Mouse (Mus musculus) kidney, adult 2 months (tissue): ENCODE measurements around the gene Nkiras2.

Experiments used
- CTCF ChIP-seq: fragments of 200-500 bp; conservative IDR thresholded peaks from 2 replicates; pipeline ENCODE4 v1.5.1; 2011; ENCODE audit warnings: low read depth, mild to moderate bottlenecking, control low read depth, low read length, moderate library complexity, mixed read lengths; ENCODE audit not compliant: insufficient read depth, insufficient read length
- POLR2A ChIP-seq: fragments of 200-500 bp; IDR thresholded peaks from one replicate; pipeline ENCODE4 v1.6.1; 2011; ENCODE audit warnings: low read depth, low read length, control low read depth

DNA sequence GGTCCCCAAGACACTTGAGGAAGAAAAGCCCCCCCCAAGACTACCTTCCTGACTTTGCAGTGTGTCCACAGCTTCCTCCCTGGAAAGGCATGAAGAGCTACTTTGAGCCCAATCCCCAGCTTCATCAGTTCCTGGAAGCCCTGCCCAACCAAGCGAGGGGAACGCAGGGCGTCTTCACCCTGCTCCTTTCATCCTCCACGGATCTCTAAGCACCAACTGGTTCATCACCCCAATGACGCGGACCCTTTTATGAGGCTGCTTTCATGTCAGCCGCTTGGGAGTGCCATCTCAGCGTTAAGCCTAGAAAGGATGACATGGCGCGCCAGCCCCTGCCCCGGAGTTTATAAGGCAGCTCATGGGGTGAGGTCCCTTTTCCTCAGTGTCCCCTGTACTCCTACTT is 938 bp downstream of the Nkiras2 start, which contains the start of gene Dnajc7:
- TF ChIP-seq CTCF (no peak), POLR2A (no peak)
